Mouse (Mus musculus) adrenal gland, postnatal 0 days (tissue): ENCODE data around the gene Wdr11. TPM values are rescaled to one million over a fixed set of nuclear protein-coding genes. Genes with fewer than 3 reads are reported as not detected.

Experiments used
- polyA plus RNA-seq: library from polyadenylated mRNA; unstranded; fragments of >200 nt; fragmentation: Nextera tagmentation; extraction: Ambion mirVana; gene quantifications from 2 replicates; pipeline ENCODE4 v1.2.1, GENCODE M21; 2015

Gene Wdr11
- 16.2 and 21.8 TPM in 2 replicates for polyA plus RNA-seq

DNA sequence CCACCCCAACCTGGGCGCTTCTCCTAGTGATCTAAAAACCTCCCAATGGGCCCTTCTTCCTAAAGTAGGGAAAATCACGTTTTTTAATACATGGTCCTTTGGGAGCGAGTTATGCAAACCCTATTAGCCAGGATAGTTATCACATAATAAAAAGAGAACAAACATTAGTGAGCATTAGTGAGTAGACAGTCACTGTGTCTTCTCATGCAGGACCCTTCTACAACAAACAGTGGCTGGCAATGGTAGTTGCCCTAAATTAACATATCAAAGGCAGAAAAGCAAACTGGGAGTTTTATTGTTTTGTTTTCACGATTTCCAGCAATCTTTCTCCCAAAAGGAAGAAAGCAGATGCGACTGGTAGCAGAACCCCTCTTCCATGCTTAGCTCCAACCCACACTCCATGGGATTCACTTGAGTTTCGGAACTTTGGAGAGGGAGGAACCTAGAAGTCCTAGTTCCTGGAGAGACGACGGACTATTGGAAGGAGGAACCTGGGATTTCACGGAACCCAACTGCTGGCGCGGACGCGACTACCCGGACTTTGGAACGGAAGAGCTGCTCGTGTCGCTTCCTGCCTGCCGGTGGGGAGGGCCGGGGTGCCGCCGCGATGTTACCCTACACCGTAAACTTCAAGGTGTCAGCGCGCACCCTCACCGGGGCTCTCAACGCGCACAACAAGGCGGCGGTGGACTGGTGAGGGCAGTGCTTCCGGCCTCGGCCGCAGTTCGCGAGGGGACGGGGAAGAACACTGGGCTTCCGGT, at the start of gene Wdr11:
Gene Wdr11 (plus strand): TSS at position 493 of the 761 bp plus-strand sequence.

